Mouse (Mus musculus) cerebellum, adult 18-20 months (tissue): ENCODE data around the gene Vps37b.

ENCODE experiments used
- DNase-seq, 2 experiments: peaks; one replicate each; pipeline ENCODE4 v3.0.0; 2021

Gene Vps37b

DNA sequence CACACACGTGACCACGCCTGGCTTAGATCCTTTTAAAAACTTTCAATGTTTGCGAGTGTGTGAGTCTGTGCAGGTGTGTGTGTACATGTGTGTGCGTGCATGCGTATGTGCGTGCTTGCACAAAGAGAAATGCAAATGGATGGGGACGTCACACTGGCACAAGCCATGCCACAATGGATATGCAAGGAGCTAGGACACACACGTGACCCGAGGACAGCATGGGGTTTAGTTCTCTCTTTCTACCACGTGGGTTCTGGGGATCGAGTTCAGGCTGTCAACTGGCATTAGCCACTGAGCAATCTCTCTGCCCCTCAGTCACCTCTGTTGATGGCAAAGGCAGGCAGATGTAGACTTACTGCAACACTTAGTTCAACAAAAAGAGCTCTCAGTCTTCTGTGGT is 10.4 kb downstream of the Vps37b start:
- DNase-seq, result peak in 1 of 2 experiments; percentile 7

DNA sequence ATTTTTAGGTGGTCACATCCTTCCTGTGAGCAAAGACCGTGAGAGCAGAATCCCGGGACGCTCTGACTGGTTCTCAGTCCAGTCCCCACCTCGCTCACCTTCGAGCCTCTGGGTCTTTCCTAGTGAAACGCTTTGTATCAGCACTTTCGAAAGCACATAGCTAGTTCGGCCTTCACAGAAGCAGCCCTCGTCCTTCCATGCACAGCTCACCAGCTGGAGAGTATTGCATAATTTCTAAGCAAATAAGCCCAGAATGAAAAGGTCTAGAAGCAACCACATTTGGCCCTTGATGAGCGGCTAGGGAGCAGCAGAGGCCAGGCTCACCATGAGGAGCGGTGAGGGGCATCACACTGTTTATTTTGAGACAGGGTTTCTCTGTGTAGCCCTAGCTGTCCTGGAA is 10.9 kb downstream of the Vps37b start:
- DNase-seq, result peak in 1 of 2 experiments; percentile 15

DNA sequence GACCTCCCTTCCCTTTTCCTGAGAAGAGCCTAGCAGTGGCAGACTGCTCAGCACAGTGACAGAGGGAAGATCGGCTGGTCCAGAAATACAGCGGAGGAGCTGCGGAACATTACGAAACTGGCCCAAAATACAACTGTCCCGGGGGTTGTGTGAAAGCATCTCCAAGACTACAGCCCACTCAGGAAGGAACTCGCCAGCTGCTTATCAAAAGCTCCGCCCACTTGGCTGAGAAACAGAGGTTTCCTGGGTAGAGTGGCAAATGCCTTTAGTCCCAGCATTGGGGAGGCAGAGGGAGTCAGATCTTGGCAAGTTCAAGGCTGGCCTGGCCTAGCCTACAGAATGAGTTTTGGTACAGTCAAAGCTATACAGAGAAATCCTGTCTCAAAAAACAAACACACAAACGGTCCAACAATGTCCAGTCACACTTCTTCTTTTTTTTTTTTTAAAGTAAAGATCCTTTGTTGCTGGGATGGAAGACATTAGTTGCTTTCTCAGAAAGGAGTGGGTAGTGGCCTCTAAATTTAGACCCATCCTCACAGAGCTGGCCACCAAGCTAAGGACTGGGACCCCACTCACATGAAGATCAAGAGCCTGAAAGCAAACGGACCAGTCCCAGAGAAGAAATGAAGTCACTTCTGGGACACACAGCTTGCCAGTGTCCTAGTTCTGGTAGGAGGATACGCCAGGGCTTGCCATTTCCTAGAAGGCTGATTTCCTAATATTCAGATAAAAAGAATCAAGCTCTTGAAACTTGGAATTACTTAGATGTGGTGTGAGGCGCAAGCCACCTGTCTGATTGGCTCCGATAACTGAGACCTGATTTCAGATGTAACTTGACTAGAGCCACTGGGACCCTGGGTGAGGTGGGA is 12.5 kb downstream of the Vps37b start:
- peak; percentile 29 to 47 for DNase-seq

DNA sequence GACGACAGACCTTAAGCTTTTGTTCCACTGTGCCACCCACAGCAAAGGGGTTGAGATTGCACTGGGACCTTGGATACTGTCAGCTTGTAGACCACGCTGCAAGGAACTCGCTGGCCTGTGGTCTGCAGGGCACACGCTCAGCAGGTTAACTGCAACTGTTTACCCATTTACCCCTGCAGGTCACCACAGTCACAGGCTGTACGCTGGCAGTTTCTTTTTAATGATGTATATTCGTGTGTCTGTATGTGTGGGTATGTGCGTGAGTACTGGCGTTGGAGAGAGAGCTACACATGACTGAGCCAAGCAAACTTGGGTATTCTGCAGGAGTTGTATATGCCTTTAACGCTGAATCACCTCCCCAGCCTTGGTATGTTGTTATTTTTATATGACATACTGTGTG is 13.4 kb downstream of the Vps37b start:
- peak in 1 of 2 experiments; percentile 1 for DNase-seq

DNA sequence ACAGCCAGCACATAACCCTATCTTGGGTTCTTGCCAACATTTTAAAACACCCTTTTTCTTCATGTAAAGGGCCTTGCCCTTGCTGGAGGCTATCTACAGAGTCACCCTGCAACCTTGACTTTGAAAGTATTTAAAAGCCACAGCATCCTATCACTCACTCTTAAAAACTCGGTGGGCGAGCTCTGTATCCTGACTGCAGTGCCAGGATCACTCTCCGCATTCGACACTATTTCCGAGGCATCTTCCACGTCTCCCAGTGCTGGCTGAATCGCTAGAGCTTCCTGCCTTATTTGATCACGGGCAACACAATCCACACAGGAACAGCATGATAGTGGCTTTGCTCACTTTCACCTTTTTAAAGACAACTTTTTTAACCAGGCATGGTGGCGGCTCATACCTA is 14.1 kb downstream of the Vps37b start:
- DNase-seq, result peak in 1 of 2 experiments; percentile 3

DNA sequence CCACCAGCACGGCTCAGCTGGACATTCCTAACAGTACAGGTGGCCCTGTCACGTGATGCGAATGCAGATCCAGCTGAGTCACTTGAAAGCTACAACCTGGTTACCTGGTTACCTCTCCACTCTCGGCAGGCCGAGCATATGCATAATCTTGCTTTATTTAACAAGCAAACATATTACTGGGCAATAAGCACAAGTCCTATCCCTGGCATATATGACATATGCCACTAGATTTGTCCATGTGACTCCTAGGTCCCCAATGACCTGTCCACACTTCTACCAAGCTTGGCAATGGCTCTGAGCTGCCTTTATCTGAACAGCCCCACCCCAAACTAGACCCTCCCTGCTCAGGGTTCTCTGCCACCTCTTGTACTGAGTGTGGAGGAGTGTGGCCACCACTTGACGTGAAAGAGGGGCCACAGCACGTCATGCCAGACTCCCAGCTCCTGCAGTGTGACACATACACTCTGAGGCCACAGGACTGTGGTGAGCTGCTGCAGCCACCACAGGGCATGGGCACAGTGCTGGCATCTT is 15.7 kb downstream of the Vps37b start:
- DNase-seq, result no peak

DNA sequence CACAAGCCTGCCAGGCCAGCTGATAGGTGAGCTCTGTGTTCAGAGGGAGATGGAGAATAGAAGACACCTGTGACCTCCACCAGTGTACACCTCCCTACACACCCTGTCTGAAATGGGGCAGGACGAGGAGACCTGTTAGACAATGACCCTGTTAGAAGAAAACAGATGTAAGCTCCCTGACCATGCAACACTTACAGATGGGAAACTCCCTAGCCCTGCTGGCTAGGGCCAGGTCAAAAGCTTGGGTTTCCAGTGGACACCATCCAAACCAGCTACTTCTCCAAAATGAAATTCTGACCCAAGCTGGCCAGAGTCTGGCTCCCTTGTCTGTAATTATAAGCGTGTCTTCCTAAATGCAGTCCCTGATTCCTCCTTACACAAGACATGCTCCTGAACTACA is 16.3 kb downstream of the Vps37b start:
- DNase-seq, result no peak

DNA sequence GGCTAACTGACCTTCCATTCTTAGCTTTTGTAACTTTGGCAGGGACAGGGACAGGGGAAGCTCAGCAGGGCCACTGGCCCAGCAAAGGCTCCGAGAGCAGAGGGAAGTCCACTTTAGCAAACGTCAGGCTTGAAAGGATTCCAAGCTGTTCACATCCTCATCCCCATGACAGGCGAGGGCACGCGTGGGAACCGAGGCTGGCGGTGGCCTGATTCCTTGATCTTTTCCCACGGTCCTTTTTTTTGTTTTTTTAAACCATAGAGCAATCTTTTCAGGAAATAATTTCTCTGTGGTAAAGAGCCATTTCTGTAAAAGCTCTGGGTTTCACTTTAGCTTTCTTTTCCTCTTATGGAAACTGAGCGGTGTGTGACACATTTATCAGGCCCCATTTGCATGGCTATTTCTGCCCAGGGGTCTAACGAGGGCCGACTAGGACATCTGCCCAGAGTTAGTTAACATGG is 17.2 kb downstream of the Vps37b start:
- no peak for DNase-seq

DNA sequence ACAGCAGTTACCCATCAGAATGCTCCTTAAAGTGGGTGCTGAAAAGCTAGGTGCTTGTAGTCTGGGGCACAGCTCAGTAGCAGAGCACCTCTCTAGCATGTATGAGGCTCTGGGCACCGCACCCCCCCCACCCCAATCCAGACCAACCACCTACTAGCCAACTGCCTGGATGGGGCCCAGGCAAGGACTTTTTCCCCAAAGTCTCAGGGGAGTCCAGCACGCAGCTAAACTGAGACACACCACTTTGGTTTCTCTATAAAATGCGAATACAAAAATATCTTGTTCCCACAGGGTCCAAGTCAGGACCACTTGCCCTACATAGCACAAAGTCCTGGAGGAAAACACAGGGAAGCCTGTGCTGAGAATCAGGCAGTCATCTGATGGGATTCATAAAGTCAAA is 17.9 kb downstream of the Vps37b start:
- no peak for DNase-seq

DNA sequence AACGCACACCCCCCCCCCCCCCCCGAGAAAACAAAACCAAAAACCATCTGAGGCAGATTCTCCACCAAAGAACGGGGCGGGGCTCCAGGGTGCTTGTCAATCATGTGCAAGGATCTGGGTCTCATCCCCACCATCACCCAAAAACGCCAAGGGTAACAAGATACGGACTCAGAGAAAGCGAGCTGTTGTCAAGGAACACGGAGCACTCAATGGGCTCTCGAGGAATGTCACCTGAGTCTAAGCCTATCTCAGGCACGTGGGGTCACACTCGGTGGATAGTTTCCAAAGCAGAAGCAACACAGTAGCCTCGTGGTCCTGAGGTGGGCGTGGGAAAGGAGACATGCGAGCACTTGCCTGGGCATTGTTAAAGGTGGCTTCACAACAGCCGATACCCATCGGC is 18.3 kb downstream of the Vps37b start:
- DNase-seq, result no peak

DNA sequence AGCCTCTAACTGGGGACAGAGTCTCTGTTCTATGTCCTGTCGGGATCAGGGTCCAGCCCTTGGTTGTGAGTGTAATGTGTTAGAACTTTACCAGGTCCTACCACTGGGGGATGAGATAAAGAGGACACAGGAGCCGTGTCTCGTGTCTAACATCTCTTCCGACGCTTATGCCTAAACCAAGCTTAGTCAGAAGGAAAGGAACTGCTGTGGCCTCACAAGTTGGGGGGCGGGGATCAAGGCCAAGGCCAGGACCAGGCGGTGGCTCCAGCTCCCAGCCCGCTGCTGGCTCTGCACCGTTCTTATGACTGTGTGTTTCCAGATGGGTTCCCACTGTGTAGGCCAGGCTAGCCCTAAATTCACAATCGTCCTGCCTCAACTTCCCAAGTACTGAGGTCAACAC is 19.2 kb downstream of the Vps37b start:
- no peak for DNase-seq

DNA sequence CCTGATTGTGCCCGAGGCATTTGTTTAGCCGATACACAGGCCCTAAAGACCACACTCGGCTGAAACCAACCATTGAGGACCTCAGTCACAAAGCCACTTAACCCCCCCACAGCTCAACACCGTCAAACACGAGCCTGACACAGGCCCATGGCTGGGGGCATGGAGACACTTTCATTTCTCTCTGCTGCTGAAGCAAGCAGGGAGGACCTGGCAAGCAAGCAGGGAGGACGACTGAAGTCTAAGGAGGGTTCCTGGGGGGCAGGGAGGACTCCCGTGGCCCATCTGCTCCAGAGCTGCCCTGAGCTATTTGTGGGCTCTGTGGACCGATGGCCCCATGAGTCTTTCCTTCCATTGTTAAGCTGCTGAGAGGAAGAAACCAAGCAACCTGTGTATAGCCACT is 20.1 kb downstream of the Vps37b start:
- peak in 1 of 2 experiments; percentile 49 for DNase-seq

DNA sequence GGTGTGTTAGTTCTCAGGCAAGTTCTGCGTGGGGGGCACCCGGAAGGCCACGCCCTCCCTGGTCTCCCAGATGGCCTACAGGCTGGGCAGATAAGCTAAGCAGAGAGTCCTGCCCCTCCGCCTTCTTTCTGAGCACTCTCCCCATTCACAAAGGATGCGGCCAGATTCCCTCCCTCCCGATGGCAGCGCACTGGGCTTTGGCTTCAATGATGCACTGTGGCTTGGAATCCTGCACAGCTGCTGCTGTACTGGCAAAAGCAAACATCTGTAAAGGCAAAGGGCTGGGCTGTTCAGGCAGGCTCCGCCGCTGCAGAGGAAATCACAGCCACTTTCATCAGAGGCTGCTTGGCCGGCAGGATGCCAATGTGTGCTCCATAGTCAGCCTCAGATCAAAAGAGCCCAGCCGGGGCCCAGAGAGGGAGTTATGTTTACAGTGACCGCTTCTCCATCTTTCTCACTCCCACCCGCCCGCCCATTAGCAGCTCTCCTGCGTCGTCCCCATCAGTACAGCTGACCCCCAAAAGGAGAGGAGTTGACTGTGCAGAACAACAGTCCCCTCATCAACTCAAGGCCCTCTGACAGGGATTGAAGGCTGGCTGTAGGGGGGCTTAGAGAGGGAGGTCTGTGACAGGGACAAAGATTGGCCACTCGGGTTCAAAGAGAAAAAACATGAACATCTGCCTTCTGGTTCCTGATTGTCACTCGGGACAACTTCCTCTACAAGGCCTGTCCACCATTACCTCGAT is 21.0 kb downstream of the Vps37b start:
- peak; percentile 48 to 59 for DNase-seq

DNA sequence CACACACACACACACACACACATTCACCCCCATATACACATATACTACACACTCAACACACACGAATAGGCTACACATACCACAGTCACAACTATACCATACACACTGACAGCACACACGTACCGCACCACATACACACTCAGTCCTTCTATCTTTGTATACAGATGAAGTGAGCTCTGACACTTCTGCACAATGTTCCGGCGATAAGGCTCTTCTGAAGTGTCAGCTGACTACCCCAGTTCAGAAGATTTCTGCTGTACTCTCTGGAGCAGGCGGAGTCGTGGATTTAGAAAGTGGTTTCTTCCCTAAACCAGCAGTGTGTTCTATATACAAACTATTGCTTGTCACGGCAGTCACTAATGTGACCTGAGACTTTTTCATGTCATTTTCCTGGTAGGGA is 22.0 kb downstream of the Vps37b start:
- no peak for DNase-seq

DNA sequence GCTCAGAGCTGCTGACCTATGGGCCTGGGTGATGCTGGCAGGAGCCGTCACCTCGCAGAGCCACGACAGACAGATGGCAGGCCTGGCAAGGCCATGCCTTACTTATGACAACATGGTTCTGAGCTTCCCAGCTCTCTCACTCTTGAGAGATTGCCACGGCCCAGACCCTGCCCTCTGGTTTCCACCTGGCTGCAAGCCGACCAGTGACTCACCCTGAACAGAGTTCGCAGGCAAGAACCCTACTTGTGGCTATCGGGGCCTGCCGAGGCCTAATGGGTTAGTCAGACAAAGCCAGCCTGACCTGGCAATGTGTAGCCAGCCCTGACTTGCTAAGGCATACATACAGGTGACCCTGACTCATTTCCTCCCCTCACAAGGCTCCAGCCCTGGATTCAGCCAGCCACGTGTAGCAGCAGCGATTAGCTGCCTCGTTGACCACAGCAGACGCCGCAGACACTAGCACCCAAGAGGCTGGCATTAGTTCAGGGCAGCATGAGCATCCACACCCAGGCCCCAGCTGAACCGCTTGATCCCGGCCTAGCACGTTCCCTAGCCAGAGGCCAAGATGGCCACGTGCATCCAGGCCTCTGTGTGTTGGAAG is 25.1 kb downstream of the Vps37b start:
- peak; percentile 88 to 92 for DNase-seq

DNA sequence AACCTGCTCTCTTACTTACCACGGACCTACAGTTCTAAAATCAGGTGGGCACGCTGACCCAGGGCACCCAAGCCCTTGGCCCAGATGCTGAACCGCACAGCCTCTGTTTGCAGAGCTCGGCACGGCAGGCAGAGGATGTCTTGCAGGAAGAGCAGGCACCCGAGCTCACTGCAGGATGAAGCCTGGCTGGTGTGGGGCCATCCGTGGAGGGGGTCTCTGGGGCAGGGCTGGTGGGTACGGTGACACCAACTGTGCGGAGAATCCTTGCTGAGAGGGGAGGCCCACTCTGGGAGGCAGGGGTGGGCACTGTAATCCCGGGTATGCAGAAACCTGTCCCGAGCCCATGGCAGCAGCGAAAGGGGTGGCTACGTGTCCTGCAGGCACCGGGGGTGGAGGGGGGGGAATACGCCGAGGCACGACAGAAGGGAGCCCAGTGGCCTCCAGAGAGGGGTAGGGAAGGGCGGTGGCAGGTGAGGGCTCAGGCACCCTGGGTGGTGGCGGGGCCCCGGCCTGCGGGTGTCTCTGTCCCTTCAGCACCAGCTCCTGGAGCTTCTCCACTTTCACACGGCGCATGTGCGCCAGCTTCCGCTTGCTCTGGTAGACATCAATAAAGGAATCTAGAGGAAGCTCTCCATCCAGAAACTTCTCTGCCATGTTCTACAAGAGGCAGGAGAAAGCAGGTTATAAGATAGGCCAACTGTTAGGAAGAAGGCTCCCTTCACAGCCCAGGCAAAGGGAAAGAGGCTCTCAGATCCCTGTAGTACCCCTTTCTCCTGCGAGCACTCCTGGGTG is 25.8 kb downstream of the Vps37b start:
- no peak for DNase-seq

DNA sequence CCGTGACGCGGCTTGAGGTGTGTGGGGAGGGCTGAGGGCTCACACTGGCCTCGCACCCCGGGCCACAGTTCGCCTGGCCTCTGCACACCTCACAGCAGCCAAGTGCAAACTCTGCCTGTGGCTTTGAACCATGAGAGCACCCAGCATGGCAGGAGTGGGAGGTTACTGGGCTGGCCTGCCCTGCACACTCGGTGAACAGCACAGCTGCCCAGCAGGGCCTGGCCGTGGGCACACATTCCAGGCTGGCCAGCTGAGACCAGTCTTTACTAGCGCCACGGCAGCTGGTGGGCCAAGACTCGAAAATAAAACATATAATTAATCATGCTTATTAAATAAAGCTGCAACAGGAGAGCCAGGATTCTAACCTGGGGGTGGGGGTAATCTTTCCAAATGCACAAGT is 26.5 kb downstream of the Vps37b start:
- no peak for DNase-seq

DNA sequence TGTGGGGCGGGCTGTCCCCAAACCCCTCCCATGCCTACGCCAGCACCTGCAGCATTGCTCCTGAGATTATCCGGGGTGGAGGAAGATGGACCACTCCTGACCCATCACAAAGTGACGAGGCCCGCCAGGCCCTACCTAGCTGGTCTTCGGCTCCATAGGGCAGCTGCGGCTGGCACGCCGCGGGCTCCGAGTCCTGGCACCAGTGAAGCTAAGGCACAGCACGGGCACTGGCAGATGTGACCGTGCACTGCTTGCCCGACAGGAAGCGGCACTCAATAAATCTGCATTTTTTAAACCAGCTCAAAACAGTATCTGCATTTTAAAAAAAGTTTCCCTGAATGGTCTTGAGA is 26.9 kb downstream of the Vps37b start:
- no peak for DNase-seq

DNA sequence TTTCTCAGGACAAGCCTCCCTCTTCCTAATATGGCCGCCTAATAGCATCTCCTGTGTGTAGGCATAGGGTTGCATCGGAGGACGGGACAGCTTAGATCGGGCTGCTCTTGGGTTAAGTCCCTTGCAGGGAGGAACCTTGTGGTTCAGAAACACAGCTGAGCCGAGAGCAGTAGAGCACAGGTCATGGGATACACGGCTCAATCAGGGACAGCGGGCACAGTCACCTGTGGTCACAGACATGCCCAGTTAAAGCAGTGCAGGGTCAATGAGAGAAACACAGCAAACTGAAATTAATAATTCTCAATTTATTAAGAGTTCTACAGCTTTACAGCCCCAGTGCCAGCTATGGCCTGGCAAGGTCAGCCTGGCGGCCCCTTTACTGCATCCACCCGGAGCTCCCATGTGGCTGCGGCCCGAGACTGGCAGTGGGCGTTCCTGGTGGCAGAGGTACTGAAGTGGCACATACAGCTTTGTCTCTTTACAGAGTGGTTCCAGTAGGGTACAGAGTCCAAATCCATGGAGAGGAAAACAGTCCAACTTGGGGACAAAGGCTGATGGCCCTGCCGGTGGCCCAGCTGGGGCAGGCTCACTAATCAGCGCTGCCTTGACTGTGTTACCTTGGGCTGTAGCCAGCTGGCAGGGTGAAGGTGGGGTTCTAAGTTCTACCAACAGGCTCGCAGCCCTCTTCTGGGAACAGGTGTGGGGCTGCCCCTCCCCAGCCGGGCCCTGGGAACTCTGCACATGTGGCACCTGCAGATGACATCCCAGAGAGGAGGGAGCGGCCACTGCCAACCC is 27.5 kb downstream of the Vps37b start:
- peak in 1 of 2 experiments; percentile 45 for DNase-seq

DNA sequence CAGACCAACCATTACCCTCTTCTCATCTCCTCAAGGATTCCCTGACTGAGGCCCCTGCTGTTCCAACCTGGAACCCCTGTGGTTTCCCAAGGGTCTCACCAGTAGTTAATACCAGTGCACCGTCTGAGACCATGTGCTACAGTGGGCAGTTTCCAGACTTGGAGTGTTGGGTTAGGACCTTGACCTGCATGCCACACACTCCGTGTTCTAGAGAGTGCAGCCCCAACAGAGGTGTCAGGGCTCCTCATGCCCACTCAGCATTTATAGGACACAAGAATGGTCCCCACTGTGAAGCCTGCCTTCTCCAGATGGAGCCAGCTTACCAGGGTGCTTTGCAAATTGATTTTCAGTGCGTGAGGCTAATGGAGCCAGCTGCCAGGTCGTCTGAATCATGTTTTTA is 28.7 kb downstream of the Vps37b start:
- peak in 1 of 2 experiments; percentile 15 for DNase-seq

DNA sequence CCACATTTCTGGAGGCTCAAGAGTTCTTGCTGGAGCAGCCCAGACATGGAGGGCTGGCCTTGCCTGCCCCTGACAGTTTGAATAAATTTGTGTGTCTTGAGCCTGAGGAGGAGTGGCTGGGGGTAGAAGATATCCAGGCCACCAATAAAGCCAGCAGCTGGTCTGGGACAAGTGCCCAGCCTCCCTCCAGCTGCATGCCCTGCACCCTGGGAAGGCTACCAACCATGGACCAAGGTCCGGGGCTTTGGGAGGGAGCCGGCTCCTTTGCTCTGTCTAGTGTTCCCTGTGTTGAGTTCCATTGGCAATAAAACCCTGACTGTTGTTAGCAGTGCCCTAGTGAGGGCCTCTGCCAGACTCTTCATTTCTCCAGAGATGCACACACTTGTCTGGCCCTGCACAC is 29.2 kb downstream of the Vps37b start:
- no peak for DNase-seq

DNA sequence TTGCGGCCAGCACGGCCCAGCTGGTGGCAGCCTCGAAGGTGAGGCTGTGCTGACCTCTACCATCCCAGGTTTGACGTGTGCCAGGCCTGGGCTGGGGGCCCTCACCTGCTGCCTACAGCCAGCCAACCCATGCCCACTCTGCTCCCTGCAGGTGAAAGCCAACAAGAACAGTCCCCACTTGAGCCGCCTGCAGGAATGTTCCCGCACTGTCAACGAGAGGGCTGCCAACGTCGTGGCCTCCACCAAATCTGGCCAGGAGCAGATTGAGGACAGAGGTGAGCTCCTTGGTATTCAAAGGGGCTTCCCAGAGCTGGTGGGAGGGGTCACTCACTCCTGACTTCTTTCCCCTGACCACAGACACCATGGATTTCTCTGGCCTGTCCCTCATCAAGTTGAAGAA is 30.8 kb downstream of the Vps37b start:
- DNase-seq, result no peak
